ENCODE assay signal across 16 mouse cellular contexts in genomic region chr12:30655076-30655421, GRCm38 (mm10).
"Had no signal": no experiment of that assay in that cellular context is flagged by ENCODE, and none has a peak within 500 bp of the region (broad histone marks: within the 10 kb centered on the region; RNA-seq: fewer than 3 reads in every experiment).

No protein-coding gene starts in this region.

- H3K27me3 ChIP-seq: limb, embryonic 12.5 days; limb, embryonic 15.5 days; stomach, embryonic 15.5 days had no signal

- H3K9me3 ChIP-seq: limb, embryonic 12.5 days; limb, embryonic 15.5 days; stomach, embryonic 15.5 days had no signal

- H3K36me3 ChIP-seq: limb, embryonic 12.5 days; limb, embryonic 15.5 days; stomach, embryonic 15.5 days had no signal

- H3K27ac ChIP-seq: hindbrain, postnatal 0 days; limb, embryonic 12.5 days; limb, embryonic 15.5 days; stomach, embryonic 15.5 days had no signal

- DNase-seq: kidney, adult 18-20 months; kidney, adult 9 months; kidney, postnatal 14 days; kidney, postnatal 4 days; left cerebral cortex, postnatal 4 days; midbrain, embryonic 14.5 days; right cerebral cortex, postnatal 14 days; right cerebral cortex, postnatal 4 days; thymus, postnatal 25 days had no signal

- H3K4me3 ChIP-seq: limb, embryonic 12.5 days; limb, embryonic 15.5 days; stomach, embryonic 15.5 days had no signal

- H3K4me2 ChIP-seq: limb, embryonic 12.5 days; limb, embryonic 15.5 days; midbrain, embryonic 11.5 days; stomach, embryonic 15.5 days had no signal

- H3K9ac ChIP-seq: limb, embryonic 12.5 days; limb, embryonic 15.5 days; stomach, embryonic 15.5 days had no signal

- ATAC-seq: hindbrain, postnatal 0 days; inflammation-experienced regulatory T-cells, adult 6 months; intestine, embryonic 16.5 days had no signal

- H3K4me1 ChIP-seq: limb, embryonic 12.5 days; limb, embryonic 15.5 days; stomach, embryonic 15.5 days had no signal
